Mouse (Mus musculus) kidney, postnatal 0 days (tissue): ENCODE results near the gene Ing3. TPM values are rescaled to one million over a fixed set of nuclear protein-coding genes. Genes with fewer than 3 reads are reported as not detected.

Experiments used
- ATAC-seq: fragments of 200-750 bp; cut with Nextera tagmentation; replicated peaks from 2 replicates; pipeline ENCODE4 v1.8.0; 2017; ENCODE audit warnings: low read depth, moderate number of reproducible peaks, moderate TSS enrichment, moderate library complexity; ENCODE audit not compliant: low FRiP score
- DNase-seq: peaks from one replicate; pipeline ENCODE4 v3.0.0-alpha.2; 2016; ENCODE audit warnings: low spot score
- H3K27ac ChIP-seq: fragments of 300-500 bp; sonication (generic); 2 replicates; pipeline ENCODE4 v1.5.1; 2014; ENCODE audit warnings: mild to moderate bottlenecking
- H3K27me3 ChIP-seq: fragments of 300-500 bp; sonication (generic); 2 replicates; pipeline ENCODE4 v1.6.1; 2014; ENCODE audit warnings: low read length, mixed read lengths; ENCODE audit not compliant: insufficient read depth
- H3K36me3 ChIP-seq: fragments of 300-500 bp; sonication (generic); 2 replicates; pipeline ENCODE4 v1.6.1; 2014; ENCODE audit warnings: low read length, mixed read lengths; ENCODE audit not compliant: insufficient read depth
- H3K4me1 ChIP-seq: fragments of 300-500 bp; sonication (generic); replicated peaks from 2 replicates; pipeline ENCODE4 v1.6.1; 2014; ENCODE audit warnings: antibody characterized with exemption, low read length, mixed read lengths; ENCODE audit not compliant: insufficient read depth
- H3K4me2 ChIP-seq: fragments of 300-500 bp; sonication (generic); 2 replicates; pipeline ENCODE4 v1.6.1; 2014; ENCODE audit warnings: mild to moderate bottlenecking, low read length, moderate library complexity, mixed read lengths
- H3K4me3 ChIP-seq: fragments of 300-500 bp; sonication (generic); replicated peaks from 2 replicates; pipeline ENCODE4 v1.5.1; 2014; ENCODE audit warnings: low read depth, low read length
- H3K9ac ChIP-seq: fragments of 300-500 bp; sonication (generic); 2 replicates; pipeline ENCODE4 v1.6.1; 2014; ENCODE audit warnings: low read depth, low read length
- H3K9me3 ChIP-seq: fragments of 300-500 bp; sonication (generic); replicated peaks from 2 replicates; pipeline ENCODE4 v1.6.1; 2016; ENCODE audit warnings: low read length, inconsistent platforms, mixed read lengths
- CTCF ChIP-seq: IDR thresholded peaks from 2 replicates; pipeline ENCODE4 v1.5.1; 2016; ENCODE audit warnings: antibody characterized with exemption, low read depth, mild to moderate bottlenecking, moderate library complexity
- WGBS: fragments of 180-500 bp; shearing (Covaris S2); extraction: QIAGEN DNeasy Blood & Tissue Kit; methylation state at CpG from one replicate; pipeline ENCODE4 v1.1.7; 2014; 5-methylcytosine and 5-hydroxymethylcytosine counted together
- polyA plus RNA-seq: library from polyadenylated mRNA; unstranded; fragments of >200 nt; fragmentation: Nextera tagmentation; extraction: Ambion mirVana; gene quantifications from 2 replicates; pipeline ENCODE4 v1.2.1, GENCODE M21; 2015

The Ing3 gene
- 60.4 and 61.8 TPM in 2 replicates for polyA plus RNA-seq

DNA sequence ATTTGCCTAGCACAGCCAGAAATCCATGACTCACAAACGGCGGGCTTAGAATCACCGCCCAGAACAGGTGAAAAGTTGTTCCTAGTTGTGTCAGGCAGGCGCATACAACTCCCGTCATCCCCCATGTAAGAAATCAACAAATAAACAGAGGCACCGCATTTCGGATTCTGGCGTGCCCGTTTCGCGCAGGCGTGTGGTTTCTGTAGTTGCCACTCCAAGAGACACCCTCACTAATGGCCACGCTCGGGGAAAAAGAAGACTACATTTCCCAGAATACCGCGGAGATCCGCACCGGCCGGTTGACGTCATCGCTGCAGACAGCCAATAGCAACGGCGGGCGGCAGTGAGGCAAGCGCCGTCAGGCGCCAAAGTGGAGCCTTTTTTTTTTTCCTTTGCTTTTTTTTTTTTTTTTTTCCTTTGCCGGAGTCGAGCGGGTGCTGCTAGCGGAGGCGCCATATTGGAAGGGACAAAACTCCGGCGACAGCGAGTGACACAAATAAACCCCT lies at the start of gene Ing3:
Gene Ing3, plus strand, starts transcription at position 346 of the 506 bp plus-strand sequence.
- H3K27ac ChIP-seq: peak within 1 kb of the TSS; percentile 98
- no peaks in the 10 kb centered on the region for H3K9me3 ChIP-seq
- no peak for TF ChIP-seq CTCF
- peak; percentile 98 for ATAC-seq
- H3K36me3 ChIP-seq: 0 out of 2 replicates have a peak, but pooled peaks cover 7% of the 10 kb centered on the region
- peak within 1 kb of the TSS; percentile 77 for H3K9ac ChIP-seq
- peak; percentile 99 for DNase-seq
- H3K4me3 ChIP-seq: peak within 1 kb of the TSS; percentile 70
- under 1% methylated on average over 35 of the region's 35 CpGs for WGBS
- H3K4me2 ChIP-seq: peak within 1 kb of the TSS; percentile 60
- no peaks in the 10 kb centered on the region for H3K27me3 ChIP-seq
- H3K4me1 ChIP-seq: no peaks in the 10 kb centered on the region

DNA sequence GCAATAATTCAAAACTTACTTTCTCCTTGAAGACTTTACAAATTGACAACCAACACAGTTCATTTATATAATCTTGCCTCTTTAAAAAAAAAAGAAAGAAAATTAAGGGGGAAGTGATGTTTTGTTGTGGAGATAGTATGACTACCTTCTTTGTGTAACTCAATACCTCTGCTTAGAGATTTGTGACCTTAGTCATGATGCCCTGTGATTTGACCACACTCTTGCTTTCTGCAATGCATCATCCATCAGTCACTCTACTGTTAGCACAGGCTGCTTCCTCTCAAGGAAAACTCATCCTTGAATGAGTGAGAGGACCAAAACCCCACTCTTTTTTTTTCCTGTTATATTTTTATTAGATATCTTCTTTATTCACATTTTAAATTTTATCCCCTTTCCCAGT lies 39.7 kb upstream of the Ing3 start:
- no peaks in the 10 kb centered on the region for H3K4me1 ChIP-seq
- H3K27me3 ChIP-seq: no peaks in the 10 kb centered on the region
- H3K9ac ChIP-seq: no peak overlapping the region
- no peaks in the 10 kb centered on the region for H3K9me3 ChIP-seq
- H3K27ac ChIP-seq: no peak overlapping the region
- no peak for TF ChIP-seq CTCF
- no peaks in the 10 kb centered on the region for H3K36me3 ChIP-seq
- H3K4me3 ChIP-seq: no peak overlapping the region
- DNase-seq: no peak
- no peak for ATAC-seq
- H3K4me2 ChIP-seq: no peak overlapping the region

DNA sequence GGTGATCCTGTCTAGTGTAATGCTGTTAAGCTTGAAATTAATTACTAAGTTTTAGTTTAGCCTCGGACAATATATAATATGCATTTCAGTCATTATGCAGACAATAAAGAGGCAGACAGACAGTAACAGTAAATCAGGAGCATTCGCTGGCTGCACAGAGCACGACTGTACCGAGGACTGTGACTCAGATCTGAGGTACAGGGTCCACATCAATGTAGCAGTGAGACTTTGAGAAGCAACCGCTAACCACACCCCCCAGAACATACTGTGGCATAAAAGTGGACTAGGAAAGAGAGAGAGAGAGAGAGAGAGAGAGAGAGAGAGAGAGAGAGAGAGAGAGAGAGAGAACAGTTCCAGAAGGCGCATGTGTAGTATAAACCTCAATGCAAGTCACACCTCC lies 38.6 kb upstream of the Ing3 start:
- Histone ChIP-seq H3K9me3 (no peaks in the 10 kb centered on the region), H3K9ac (no peak overlapping the region), H3K27ac (no peak overlapping the region), H3K4me1 (no peaks in the 10 kb centered on the region), H3K27me3 (no peaks in the 10 kb centered on the region), H3K4me2 (no peak overlapping the region), H3K36me3 (no peaks in the 10 kb centered on the region), H3K4me3 (no peak overlapping the region)
- 80% methylated on average over 6 of the region's 6 CpGs for whole genome bisulfite sequencing
- TF ChIP-seq CTCF: no peak
- DNase-seq: no peak
- ATAC-seq: no peak

DNA sequence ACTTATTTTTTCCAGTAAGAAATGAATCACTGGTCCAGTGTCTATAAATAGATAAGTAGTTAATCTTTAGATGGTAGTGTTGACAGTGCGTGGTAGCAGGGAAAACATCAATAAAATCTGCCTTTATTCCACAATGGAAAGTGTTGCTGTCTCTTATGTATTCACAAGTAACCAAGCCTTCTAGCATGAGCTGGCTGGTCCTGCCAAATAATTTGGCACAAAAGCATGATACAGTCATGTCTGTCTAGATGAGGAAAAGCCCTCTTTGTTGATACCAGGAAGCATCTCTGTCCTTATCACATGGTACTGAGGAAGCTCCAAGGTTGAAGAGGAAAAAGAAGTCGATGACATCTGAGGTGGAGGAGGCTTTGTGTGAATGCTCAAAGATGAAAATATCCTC lies 32.8 kb upstream of the Ing3 start:
- TF ChIP-seq CTCF: no peak
- H3K9me3 ChIP-seq: no peaks in the 10 kb centered on the region
- no peak overlapping the region for H3K4me2 ChIP-seq
- ATAC-seq (no peak), DNase-seq (peak; percentile 7)
- no peak overlapping the region for H3K27ac ChIP-seq
- H3K4me1 ChIP-seq: no peaks in the 10 kb centered on the region
- H3K9ac ChIP-seq: no peak overlapping the region
- no peaks in the 10 kb centered on the region for H3K27me3 ChIP-seq
- H3K36me3 ChIP-seq: no peaks in the 10 kb centered on the region
- H3K4me3 ChIP-seq: no peak overlapping the region
- 72% methylated on average over 2 of the region's 2 CpGs for WGBS

DNA sequence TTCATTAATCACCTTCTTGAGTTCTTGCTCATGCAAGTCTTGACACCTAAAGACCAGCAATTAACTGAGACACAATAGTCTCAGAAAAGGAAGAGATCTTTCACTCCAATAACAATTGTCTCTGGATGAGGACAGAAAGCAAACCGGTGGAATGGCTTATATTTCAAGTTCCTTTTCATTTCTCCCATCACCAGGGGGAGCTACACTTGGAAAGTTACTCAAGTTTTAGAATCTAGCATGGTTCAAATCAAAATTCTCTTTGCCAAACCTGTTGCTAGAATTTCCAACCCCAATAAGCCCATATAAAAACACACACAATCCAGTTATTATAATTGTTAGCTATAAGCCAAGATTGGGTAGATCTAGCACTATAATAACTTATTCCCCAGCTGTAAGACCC lies 25.2 kb upstream of the Ing3 start:
- DNase-seq (no peak), ATAC-seq (no peak)
- Histone ChIP-seq H3K4me2 (no peak overlapping the region), H3K4me1 (no peaks in the 10 kb centered on the region), H3K4me3 (no peak overlapping the region), H3K27me3 (no peaks in the 10 kb centered on the region), H3K9me3 (no peaks in the 10 kb centered on the region), H3K27ac (no peak overlapping the region), H3K36me3 (no peaks in the 10 kb centered on the region), H3K9ac (no peak overlapping the region)
- peak; percentile 45; the same call in 1 of the 2 replicates for TF ChIP-seq CTCF
- WGBS: 38% methylated on average over 1 of the region's 1 CpGs

DNA sequence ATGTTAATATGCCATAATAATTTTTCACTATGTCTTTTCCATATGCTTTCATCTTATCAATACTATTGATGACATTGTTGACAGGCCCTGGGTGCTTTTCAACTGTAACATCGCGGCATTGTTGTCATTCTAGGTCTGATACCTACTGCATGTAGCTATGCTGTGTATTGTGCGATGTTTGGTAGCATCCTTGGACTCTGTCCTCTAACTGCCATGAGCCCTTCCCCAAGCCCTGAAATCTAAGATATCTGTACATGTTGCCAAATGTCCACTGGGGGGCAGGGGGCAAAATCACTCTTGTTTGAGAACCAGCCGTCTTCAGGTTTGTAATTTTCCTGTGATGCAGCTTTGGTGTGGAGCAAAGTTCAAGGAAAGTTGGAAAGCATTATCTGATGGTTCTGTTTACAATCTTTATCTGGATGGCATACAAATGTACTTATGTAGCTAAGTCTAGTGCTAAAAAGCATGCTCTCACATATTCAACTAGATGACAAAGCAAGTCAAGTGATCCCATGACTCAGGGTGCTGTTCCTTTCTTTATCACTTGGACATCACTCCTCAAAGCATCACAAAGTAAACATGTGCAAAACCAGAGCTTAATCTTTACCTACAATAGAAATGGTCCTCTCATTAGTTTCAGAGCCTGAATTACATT lies 11.3 kb upstream of the Ing3 start:
- no peak for TF ChIP-seq CTCF
- WGBS: 81% methylated on average over 4 of the region's 4 CpGs
- ATAC-seq: no peak

More for the DNA sequence above, 11.3 kb upstream of the Ing3 start:
- no peak for DNase-seq
- Histone ChIP-seq H3K4me1 (no peaks in the 10 kb centered on the region), H3K4me2 (no peak overlapping the region), H3K27me3 (no peaks in the 10 kb centered on the region), H3K9me3 (no peaks in the 10 kb centered on the region), H3K4me3 (no peak overlapping the region), H3K36me3 (no peaks in the 10 kb centered on the region), H3K27ac (no peak overlapping the region), H3K9ac (no peak overlapping the region)
